Mouse (Mus musculus) embryonic facial prominence, embryonic 13.5 days (tissue): ENCODE measurements around the gene Trmt1. TPM values are rescaled to one million over a fixed set of nuclear protein-coding genes. Genes with fewer than 3 reads are reported as not detected.

Experiments
- ATAC-seq: fragments of 200-750 bp; cut with Nextera tagmentation; 2 replicates; pipeline ENCODE4 v1.8.0; 2017; ENCODE audit warnings: low read depth; ENCODE audit not compliant: insufficient number of reproducible peaks, insufficient read depth, low FRiP score, low TSS enrichment
- H3K27ac ChIP-seq: fragments of 300-500 bp; sonication (generic); 2 replicates; pipeline ENCODE4 v1.5.1; 2015; ENCODE audit warnings: moderate library complexity, mild to moderate bottlenecking, inconsistent platforms
- H3K27me3 ChIP-seq: fragments of 300-500 bp; sonication (generic); 2 replicates; pipeline ENCODE4 v1.6.1; 2015; ENCODE audit warnings: mild to moderate bottlenecking, inconsistent platforms
- H3K36me3 ChIP-seq: fragments of 300-500 bp; sonication (generic); 2 replicates; pipeline ENCODE4 v1.6.1; 2015; ENCODE audit warnings: mild to moderate bottlenecking, inconsistent platforms
- H3K4me1 ChIP-seq: fragments of 300-500 bp; sonication (generic); 2 replicates; pipeline ENCODE4 v1.6.1; 2015; ENCODE audit warnings: inconsistent platforms
- H3K4me2 ChIP-seq: fragments of 300-500 bp; sonication (generic); 2 replicates; pipeline ENCODE4 v1.6.1; 2015; ENCODE audit warnings: moderate library complexity, mild to moderate bottlenecking, inconsistent platforms
- H3K4me3 ChIP-seq: fragments of 300-500 bp; sonication (generic); 2 replicates; pipeline ENCODE4 v1.5.1; 2015; ENCODE audit warnings: mild to moderate bottlenecking, inconsistent platforms
- H3K9ac ChIP-seq: fragments of 300-500 bp; sonication (generic); 2 replicates; pipeline ENCODE4 v1.6.1; 2015; ENCODE audit warnings: mild to moderate bottlenecking, inconsistent platforms
- H3K9me3 ChIP-seq: fragments of 300-500 bp; sonication (generic); 2 replicates; pipeline ENCODE4 v1.6.1; 2016; ENCODE audit warnings: inconsistent platforms
- WGBS: fragments of 180-500 bp; shearing (Covaris S2); methylation state at CpG from one replicate; pipeline ENCODE4 v1.1.7; 2015; ENCODE audit warnings: mixed read lengths; 5-methylcytosine and 5-hydroxymethylcytosine counted together
- polyA plus RNA-seq: library from polyadenylated mRNA; unstranded; fragments of >200 nt; fragmentation: Nextera tagmentation; extraction: Ambion mirVana; gene quantifications from 2 replicates; pipeline ENCODE4 v1.2.1, GENCODE M21; 2015

The Trmt1 gene
- polyA plus RNA-seq, 1 experiment from 2014 or later, result 78.6 TPM

DNA sequence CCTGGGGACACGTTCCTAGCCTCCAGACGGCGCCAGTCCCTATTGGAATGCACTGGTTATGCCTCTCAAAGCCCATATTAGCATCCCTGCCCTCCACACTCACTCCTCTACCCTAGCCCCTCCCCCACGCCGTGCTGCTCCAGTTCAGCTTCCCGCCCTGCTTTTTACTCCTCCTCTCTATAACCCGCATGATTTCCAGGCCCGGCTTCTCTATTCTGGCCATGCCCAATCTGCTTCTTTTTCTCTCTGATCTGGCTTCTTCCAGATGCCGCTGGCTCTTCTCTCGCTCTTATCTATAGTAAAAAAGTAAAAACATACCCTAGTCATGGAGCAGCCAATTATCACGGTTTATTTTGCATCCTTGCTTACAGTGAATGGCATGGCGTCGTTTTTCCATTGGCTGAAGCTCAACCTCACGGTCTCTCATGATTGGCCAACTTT is 38.6 kb upstream of the Trmt1 start:
- ATAC-seq, result 0 out of 2 replicates have a peak, but pooled peaks have one; percentile 53
- WGBS, result 1% methylated on average over 14 of the region's 14 CpGs

DNA sequence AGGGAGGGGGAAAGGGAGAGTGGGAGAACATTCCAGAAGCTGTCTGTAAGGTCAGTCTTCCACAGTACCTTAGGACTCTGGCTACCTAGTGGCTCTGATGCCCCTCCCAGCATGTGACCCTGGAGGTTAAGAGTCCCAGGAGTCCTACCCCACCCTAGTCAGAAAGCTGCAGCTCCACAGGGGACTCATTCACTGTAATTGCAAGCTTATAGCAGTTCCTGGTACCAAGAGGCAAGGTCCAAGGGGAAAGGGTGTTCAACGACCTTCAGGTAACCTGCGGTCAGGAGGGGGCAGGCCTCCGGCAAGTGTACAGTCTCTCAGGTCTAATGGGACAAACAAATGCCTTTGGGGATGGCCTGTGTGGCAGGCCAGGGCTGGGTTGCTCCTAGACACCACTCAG is 35.9 kb upstream of the Trmt1 start:
- Histone ChIP-seq H3K9ac (no peak overlapping the region), H3K9me3 (no peaks in the 10 kb centered on the region), H3K4me2 (no peak overlapping the region), H3K27ac (peak overlapping the region; percentile 48; the same call in 1 of the 2 replicates), H3K4me1 (peaks cover 18% of the 10 kb centered on the region), H3K36me3 (no peaks in the 10 kb centered on the region), H3K4me3 (no peak overlapping the region), H3K27me3 (no peaks in the 10 kb centered on the region)
- ATAC-seq, result no peak
- WGBS, result 47% methylated on average over 3 of the region's 3 CpGs

More for the DNA sequence above, 38.6 kb upstream of the Trmt1 start:
- Histone ChIP-seq H3K4me2 (peak overlapping the region; percentile 54), H3K4me1 (peaks cover 9% of the 10 kb centered on the region), H3K36me3 (no peaks in the 10 kb centered on the region), H3K27ac (peak overlapping the region; percentile 62; the same call in 1 of the 2 replicates), H3K9ac (peak overlapping the region; percentile 51), H3K9me3 (no peaks in the 10 kb centered on the region), H3K4me3 (peak overlapping the region; percentile 26), H3K27me3 (no peaks in the 10 kb centered on the region)

DNA sequence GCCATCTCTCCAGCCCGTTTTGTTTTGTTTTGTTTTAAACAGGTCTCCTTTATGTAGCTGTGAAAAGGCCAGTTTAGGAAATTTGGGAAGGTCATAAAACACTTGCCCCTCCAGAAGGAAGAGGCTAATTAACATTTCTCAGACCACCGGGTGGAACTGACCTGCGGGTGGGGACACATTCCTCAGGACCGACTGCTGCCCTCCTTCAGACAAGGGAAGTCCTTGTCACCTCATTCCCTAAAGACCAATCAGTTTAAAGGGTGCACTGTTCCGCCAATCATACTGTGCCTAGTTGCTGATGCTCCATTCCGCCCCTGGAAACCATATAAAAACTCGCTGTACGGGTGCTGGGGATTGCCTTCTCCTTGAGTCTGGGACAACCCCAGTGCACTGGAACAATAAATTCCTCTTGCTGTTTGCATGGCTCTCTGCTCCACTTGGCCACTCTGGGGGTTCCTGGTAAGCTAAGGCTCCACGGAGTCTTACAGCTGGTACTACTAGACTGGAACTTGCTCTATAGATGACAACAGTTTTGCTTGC is 32.9 kb upstream of the Trmt1 start:
- WGBS, result 51% methylated on average over 9 of the region's 9 CpGs
- Histone ChIP-seq H3K4me1 (peaks cover 38% of the 10 kb centered on the region), H3K9me3 (no peaks in the 10 kb centered on the region), H3K27me3 (no peaks in the 10 kb centered on the region), H3K4me2 (no peak overlapping the region), H3K4me3 (no peak overlapping the region), H3K36me3 (no peaks in the 10 kb centered on the region), H3K9ac (no peak overlapping the region), H3K27ac (peak overlapping the region; percentile 56; the same call in 1 of the 2 replicates)
- ATAC-seq, result no peak

DNA sequence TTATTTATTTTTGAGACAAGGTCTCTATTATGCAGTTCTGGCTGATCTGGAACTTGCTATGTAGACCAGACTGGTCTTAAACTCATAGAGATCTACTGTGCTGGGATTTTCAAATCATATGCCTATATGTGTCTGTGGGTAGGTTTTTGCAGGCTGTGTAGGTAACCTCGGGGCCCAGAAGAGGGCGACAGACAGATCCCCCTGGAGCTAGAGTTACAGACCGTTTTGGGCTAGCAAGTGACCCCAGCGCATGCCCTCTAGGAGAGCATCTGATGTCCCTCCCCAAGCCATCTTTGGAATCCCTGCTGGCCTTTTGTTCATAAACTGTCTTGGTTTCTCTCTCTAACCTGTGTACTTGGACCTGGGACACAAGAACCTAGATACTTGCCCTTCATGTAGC is 31.5 kb upstream of the Trmt1 start:
- Histone ChIP-seq H3K4me2 (0 out of 2 replicates have a peak overlapping the region, but pooled peaks have one; percentile 85), H3K27me3 (no peaks in the 10 kb centered on the region), H3K9ac (no peak overlapping the region), H3K27ac (peak overlapping the region; percentile 99), H3K4me1 (peaks cover 46% of the 10 kb centered on the region), H3K9me3 (no peaks in the 10 kb centered on the region), H3K36me3 (no peaks in the 10 kb centered on the region), H3K4me3 (no peak overlapping the region)
- ATAC-seq, result no peak
- 36% methylated on average over 4 of the region's 4 CpGs for WGBS

DNA sequence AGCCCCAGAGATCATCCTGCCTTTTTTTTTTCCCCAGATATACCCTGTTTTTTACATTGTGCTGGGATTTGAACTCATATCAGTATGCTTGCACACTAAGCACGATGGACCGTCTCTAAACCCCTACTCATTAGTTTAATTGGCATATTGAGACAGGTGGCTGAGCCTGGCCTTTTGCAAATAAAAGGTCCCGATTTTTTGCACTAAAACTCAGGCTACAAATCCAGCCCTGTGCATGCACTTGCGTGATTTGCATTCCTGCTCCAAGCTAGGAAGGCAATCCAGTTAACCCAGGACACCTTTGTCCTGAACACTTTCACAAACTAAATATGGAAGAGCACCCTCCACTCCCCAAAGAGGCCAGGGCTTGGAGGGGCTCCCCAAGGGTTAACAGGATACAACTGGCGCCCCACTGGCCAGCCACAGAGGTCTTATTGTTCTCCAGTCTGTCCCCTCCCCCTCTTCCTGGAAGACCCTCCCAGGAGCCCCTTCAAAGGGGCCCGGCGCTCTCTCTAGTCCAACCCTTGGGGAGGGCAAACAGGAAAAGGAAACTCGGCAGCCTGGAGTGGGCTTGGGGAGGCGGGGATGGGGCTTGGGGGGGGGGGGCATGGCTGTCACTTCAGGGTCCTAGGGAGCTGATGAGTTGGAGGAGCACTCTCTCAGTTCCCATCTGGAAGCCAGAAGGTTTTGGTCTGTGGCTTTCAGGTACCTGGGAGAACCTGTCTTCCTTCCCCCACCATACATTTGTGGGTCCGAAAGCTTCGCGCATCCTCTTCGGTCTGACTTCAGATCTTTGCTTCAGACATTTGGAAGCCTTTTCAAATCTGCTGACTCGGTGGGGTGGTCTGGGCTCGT is 30.5 kb upstream of the Trmt1 start:
- H3K36me3 ChIP-seq, result no peaks in the 10 kb centered on the region
- peak overlapping the region; percentile 85 for H3K4me2 ChIP-seq
- under 1% methylated on average over 15 of the region's 15 CpGs for WGBS
- peak overlapping the region; percentile 75 for H3K9ac ChIP-seq
- H3K9me3 ChIP-seq, result no peaks in the 10 kb centered on the region
- ATAC-seq, result peak; percentile 72
- H3K27ac ChIP-seq, result peak overlapping the region; percentile 99
- H3K4me3 ChIP-seq, result peak overlapping the region; percentile 44
- peaks cover 55% of the 10 kb centered on the region for H3K4me1 ChIP-seq
- no peaks in the 10 kb centered on the region for H3K27me3 ChIP-seq

DNA sequence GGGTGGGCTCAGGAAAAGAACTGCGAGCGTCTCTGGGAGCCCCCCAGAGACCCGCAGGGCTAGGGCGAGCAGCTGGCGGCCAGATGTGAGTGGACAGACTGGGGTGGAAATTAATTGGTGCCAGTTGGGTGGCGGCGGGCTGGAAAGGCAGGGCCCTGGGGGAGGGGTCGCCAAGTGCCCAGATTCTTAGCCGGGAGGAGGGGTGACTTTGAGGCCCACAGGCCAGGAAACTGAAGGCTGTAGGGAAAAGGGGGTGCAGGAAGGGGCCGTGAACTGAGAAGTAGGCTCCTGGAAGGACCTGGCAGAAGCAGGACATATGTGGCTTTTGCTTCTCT is 29.9 kb upstream of the Trmt1 start:
- peak overlapping the region; percentile 75 for H3K9ac ChIP-seq
- ATAC-seq, result peak; percentile 28; the same call in 1 of the 2 replicates
- H3K4me2 ChIP-seq, result peak overlapping the region; percentile 85
- WGBS, result 1% methylated on average over 10 of the region's 10 CpGs
- H3K4me3 ChIP-seq, result peak overlapping the region; percentile 44
- H3K4me1 ChIP-seq, result peaks cover 61% of the 10 kb centered on the region
- H3K27me3 ChIP-seq, result no peaks in the 10 kb centered on the region
- H3K36me3 ChIP-seq, result no peaks in the 10 kb centered on the region
- no peaks in the 10 kb centered on the region for H3K9me3 ChIP-seq
- peak overlapping the region; percentile 99 for H3K27ac ChIP-seq

DNA sequence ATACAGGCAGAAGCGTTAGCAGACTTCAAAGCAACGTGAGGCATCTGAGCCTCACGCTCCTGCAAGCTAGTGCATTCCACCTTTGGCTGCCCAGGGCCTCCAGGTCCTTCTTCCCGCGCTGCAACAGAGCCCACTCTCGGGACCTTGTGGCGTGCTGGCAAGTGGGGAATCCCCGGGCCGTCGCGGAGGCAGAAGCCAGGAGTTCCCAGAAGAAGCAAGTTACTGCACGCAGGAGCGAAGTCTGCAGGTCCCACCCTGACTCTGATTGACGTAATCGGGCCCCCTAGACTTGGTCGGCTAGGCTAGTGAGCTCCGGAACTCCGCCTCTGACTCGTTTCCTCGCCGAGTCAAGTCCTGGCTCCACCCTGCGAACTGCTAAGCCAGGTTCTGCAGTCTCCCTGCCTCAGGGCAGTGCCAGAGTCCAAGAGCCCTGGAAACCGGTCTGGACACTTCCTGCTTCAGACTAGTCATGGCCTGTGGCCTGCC is 29.4 kb upstream of the Trmt1 start:
- peak overlapping the region; percentile 44 for H3K4me3 ChIP-seq

DNA sequence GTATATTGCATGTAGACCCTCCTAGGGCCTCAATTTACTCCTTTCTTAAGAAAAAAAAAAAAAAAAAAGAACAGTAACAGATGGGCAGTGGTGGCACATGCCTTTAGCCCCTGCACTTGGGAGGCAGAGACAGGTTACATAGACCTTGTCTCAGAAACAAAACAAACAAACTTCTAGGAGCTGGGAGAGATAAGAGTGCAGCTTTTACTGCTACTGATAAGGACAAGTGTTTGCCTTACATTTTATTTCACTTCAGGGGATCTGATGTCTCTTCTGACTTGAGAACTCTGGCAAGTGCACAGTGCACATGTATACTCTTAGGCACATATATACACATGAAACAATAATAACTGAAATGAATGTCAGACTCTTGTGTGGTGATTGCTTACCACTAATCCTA is 28.9 kb upstream of the Trmt1 start:
- Histone ChIP-seq H3K4me1 (peaks cover 61% of the 10 kb centered on the region), H3K27me3 (no peaks in the 10 kb centered on the region), H3K27ac (peak overlapping the region; percentile 99), H3K4me2 (peak overlapping the region; percentile 85), H3K9me3 (no peaks in the 10 kb centered on the region), H3K4me3 (peak overlapping the region; percentile 44), H3K9ac (peak overlapping the region; percentile 75), H3K36me3 (no peaks in the 10 kb centered on the region)
- no peak for ATAC-seq

More for the DNA sequence above, 29.4 kb upstream of the Trmt1 start:
- Histone ChIP-seq H3K9me3 (no peaks in the 10 kb centered on the region), H3K27ac (peak overlapping the region; percentile 99), H3K27me3 (no peaks in the 10 kb centered on the region), H3K4me1 (peaks cover 61% of the 10 kb centered on the region), H3K9ac (peak overlapping the region; percentile 75), H3K4me2 (peak overlapping the region; percentile 85), H3K36me3 (no peaks in the 10 kb centered on the region)
- under 1% methylated on average over 23 of the region's 23 CpGs for WGBS
- ATAC-seq, result peak; percentile 40; the same call in 1 of the 2 replicates

DNA sequence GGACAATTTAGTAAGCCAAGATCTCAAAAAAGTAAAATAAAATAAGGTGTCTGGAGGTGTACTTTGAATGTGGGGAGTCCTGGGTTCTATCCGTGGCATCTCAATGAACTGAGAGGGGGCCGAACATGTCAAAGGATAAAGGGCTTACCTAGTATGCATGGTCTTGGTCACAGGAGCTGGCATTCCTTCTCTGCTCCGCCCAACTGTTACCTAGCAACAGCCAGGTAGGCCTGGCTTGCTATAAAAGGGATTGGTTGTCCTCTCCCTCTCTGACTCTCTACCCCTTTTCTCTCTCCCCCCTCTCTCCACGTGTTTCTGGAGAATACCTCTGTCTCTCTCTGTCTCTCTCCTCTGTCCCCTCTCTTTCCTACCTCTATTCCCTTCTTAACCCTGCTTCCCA is 28.4 kb upstream of the Trmt1 start:
- no peak for ATAC-seq
- H3K36me3 ChIP-seq, result no peaks in the 10 kb centered on the region
- no peak overlapping the region for H3K4me3 ChIP-seq
- peak overlapping the region; percentile 85 for H3K4me2 ChIP-seq
- WGBS, result 45% methylated on average over 4 of the region's 4 CpGs
- no peaks in the 10 kb centered on the region for H3K27me3 ChIP-seq
- H3K9me3 ChIP-seq, result no peaks in the 10 kb centered on the region
- H3K9ac ChIP-seq, result no peak overlapping the region
- H3K4me1 ChIP-seq, result peaks cover 61% of the 10 kb centered on the region
- H3K27ac ChIP-seq, result peak overlapping the region; percentile 99

DNA sequence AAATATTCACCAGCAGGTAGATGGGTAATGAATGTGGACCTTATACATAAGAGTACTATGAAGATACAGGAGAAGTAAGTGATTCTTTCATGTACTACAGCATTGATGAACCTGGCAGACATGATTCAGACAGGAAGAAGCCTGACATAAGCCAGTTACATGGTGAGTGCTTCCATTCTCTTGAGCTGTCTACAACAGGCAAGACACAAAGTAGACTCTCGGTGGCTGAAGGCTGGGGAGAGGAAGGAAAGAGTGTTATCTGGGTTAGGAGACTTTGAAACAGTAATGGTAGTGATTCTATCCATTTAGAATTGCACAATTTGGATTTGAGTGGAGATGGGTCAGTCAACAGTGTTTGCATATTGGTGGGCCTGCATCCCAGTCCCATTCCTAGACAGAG is 27.2 kb upstream of the Trmt1 start:
- H3K27me3 ChIP-seq, result no peaks in the 10 kb centered on the region
- H3K9me3 ChIP-seq, result no peaks in the 10 kb centered on the region
- H3K27ac ChIP-seq, result 0 out of 2 replicates have a peak overlapping the region, but pooled peaks have one; percentile 96
- 73% methylated on average over 1 of the region's 1 CpGs for WGBS
- H3K36me3 ChIP-seq, result no peaks in the 10 kb centered on the region
- peak overlapping the region; percentile 1; the same call in 1 of the 2 replicates for H3K4me2 ChIP-seq
- ATAC-seq, result no peak
- H3K4me3 ChIP-seq, result no peak overlapping the region
- no peak overlapping the region for H3K9ac ChIP-seq
- peaks cover 68% of the 10 kb centered on the region for H3K4me1 ChIP-seq

DNA sequence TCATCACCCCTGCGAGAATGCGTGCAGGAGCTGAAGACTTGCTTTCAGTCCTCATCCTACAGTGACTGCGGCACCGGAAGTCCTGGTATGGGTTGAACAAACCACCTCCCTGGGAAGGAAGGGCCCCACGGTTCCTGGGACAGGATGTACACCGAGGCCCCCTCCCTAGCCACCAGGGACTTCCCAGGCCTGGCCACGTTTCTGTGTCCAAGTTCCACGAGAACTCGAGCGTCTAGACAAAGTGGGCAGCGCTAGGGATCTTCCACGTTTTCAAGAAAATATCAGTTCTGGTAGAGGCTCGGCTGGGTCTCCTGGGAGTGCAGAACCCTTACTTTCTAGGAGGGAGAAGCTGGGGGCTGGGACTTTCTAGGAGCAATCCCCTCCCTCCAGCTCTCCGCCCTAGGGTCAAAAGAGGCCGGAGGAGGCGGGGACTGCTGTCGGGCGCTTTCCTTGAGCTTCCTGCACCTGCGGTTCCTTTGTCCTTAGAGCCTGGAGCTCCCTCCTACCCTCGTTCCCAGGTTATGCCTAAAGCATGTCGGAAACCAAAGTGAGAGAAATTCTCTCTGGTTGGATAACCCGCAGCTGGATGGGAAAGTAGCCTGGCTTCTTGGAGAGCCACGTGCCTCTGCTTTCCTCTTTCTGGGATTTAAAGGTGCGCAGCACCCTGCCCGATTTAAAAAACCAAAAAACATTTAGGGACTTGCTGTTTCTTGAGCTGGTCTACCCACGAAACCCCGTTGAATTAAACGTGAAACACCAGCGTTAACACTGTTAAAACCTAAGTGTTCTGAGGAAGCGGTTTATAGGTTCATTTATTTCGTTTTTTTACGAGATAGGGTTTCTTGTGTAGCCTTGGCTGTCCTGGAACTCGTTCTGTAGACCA is 25.9 kb upstream of the Trmt1 start:
- 2% methylated on average over 33 of the region's 33 CpGs for WGBS
- ATAC-seq, result no peak
- peak overlapping the region; percentile 85 for H3K4me3 ChIP-seq
- H3K36me3 ChIP-seq, result no peaks in the 10 kb centered on the region
- H3K27ac ChIP-seq, result peak overlapping the region; percentile 96
- no peaks in the 10 kb centered on the region for H3K9me3 ChIP-seq
- peak overlapping the region; percentile 87 for H3K4me2 ChIP-seq
- peak overlapping the region; percentile 94 for H3K9ac ChIP-seq
- no peaks in the 10 kb centered on the region for H3K27me3 ChIP-seq
- peaks cover 60% of the 10 kb centered on the region for H3K4me1 ChIP-seq
